Mouse (Mus musculus) CD4-positive naive resting alpha-beta T cell, adult 57 days (primary cell): ENCODE data around the gene Carmil3. TPM values are rescaled to one million over a fixed set of nuclear protein-coding genes. Genes with fewer than 3 reads are reported as not detected.

Experiments
- total RNA-seq: library from RNA; stranded (reverse); gene quantifications from one replicate; pipeline ENCODE4 v1.2.4, GENCODE M21; 2023

Gene Carmil3
- total RNA-seq: 1.2 TPM

GRCm38 (mm10) chr14:55490361-55491201 lies at the start of gene Carmil3:
Carmil3 (plus strand) TSS chr14:55490651.

GRCm38 (mm10) chr14:55478651-55479599 lies 11.5 kb upstream of the Carmil3 start, which contains the start of gene Dhrs4:
Dhrs4 (plus strand) TSS chr14:55478758.

DNA sequence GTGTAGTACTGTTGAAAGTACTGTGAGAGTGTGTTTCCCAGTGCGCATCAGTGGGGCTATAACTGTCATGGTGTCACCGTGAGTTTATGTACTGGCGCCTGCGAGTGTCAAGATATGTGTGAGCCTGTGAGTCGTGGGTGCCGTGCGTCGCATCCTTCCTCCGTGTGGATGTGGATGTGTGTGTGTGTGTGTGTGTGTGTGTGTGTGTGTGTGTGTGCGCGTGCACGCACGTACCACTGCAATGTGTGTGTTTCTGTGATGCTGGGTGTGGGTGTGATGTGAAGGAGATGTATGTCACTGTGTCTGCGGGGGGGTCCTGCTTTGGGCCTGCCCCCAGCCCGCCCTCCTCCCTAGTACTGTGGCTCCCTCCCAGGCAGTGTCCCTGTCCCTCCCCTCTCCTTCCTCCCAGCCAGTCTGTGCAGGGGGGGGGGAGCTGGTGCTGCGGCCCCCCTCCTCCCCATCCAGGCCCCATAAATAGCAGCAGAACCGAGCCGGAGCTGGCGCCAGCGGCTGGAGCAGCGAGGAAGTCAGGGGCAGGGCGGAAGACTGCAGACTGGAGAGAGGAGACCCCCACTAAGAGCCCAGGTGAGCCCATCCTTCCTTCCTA lies 19.8 kb downstream of the Carmil3 start, which contains the start of gene Cpne6:
TSS of gene Cpne6 (plus strand) at position 321 of the 607 bp plus-strand sequence.

GRCm38 (mm10) chr14:55524785-55525184 lies 34.3 kb downstream of the Carmil3 start, which contains the start of gene Nrl:
Nrl (minus strand) TSS chr14:55524981.

DNA sequence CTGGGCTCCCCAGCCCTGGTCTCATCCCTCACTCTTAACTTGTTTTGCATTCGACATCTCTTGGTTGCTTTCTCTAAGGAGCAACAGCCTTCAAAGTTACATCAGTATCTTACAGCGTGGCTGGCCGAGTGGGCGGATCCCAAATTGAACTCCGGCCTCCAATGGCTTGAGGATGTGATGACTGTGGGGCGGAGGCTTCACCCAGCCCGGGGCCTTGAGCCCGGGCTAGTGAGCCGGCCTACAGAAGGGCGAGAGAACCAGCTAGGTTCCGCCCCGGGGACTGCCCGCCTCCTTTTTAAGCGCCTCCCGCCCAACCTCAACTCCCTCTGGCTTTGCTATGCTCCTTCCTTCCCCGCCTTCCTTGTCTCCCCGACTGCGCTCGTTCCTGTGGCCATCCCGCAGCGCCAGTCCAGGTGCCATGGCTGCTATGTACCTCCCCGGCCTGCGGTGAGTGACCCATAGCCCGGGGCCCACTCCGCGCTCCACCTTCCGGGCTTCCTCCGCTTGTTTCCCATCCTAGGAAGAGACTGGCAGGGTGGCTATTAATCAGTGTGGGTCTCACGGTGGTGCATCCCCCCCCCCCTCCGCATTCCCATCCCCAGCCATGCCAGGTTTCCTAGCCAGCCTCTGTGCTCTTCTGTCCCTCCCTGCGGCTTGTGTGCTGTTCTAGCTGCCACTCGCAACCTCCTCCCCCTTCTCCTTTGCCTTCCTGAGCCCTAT lies 49.8 kb downstream of the Carmil3 start, which contains the start of gene Pck2:
TSS of gene Pck2 (plus strand) at position 200 of the 720 bp plus-strand sequence.

Other genes starting within 250 kb of the Carmil3 start
- gene Dhrs4, start 11.9 kb upstream of the Carmil3 start, total RNA-seq: 21.3 TPM
- gene Cpne6, start 19.8 kb downstream of the Carmil3 start, total RNA-seq: not detected
- gene Nrl, start 34.3 kb downstream of the Carmil3 start, total RNA-seq: not detected
- 16.1 TPM for gene Pck2, start 49.6 kb downstream of the Carmil3 start, total RNA-seq
- 92.5 TPM for gene Dcaf11, start 69.4 kb downstream of the Carmil3 start, total RNA-seq
- 6.4 TPM for gene A730061H03Rik, start 69.8 kb downstream of the Carmil3 start, total RNA-seq
- not detected for gene Fitm1, start 85.0 kb downstream of the Carmil3 start, total RNA-seq
- gene Psme1, start 87.5 kb downstream of the Carmil3 start, total RNA-seq: 263 TPM
- 21.5 TPM for gene Emc9, start 94.7 kb downstream of the Carmil3 start, total RNA-seq
- 386 TPM for gene Psme2, start 100.5 kb downstream of the Carmil3 start, total RNA-seq
- gene Rnf31, start 101.1 kb downstream of the Carmil3 start, total RNA-seq: 96.4 TPM
- gene Irf9, start 112.9 kb downstream of the Carmil3 start, total RNA-seq: 94.6 TPM
- gene Rec8, start 127.4 kb downstream of the Carmil3 start, total RNA-seq: 0.44 TPM
- 71.9 TPM for gene Ipo4, start 145.3 kb downstream of the Carmil3 start, total RNA-seq
- 2.7 TPM for gene Gm49378, start 147.2 kb downstream of the Carmil3 start, total RNA-seq
- 43.9 TPM for gene Tm9sf1, start 153.2 kb downstream of the Carmil3 start, total RNA-seq
- 3.5 TPM for gene Tssk4, start 159.5 kb downstream of the Carmil3 start, total RNA-seq
- 41.7 TPM for gene Mdp1, start 169.9 kb downstream of the Carmil3 start, total RNA-seq
- gene Gmpr2, start 181.3 kb downstream of the Carmil3 start, total RNA-seq: 16.2 TPM
- 153 TPM for gene Nedd8, start 181.5 kb downstream of the Carmil3 start, total RNA-seq
- 111 TPM for gene Tinf2, start 191.2 kb downstream of the Carmil3 start, total RNA-seq
- gene Tgm1, start 223.3 kb downstream of the Carmil3 start, total RNA-seq: 2.0 TPM
- 84.5 TPM for gene Rabggta, start 231.6 kb downstream of the Carmil3 start, total RNA-seq